Mouse (Mus musculus) myocyte (in vitro differentiated cells): Measurements from ENCODE around the gene Snx29.

Experiments
- CEBPB ChIP-seq: IDR thresholded peaks from 2 replicates; pipeline ENCODE4 v1.6.1; 2011; ENCODE audit warnings: mild to moderate bottlenecking, moderate library complexity; ENCODE audit not compliant: poor library complexity, insufficient read depth, severe bottlenecking
- E2F4 ChIP-seq: IDR thresholded peaks from one replicate; pipeline ENCODE4 v1.6.1; 2011; ENCODE audit warnings: mild to moderate bottlenecking, control low read depth, moderate library complexity; ENCODE audit not compliant: insufficient read depth
- MAX ChIP-seq: IDR thresholded peaks from one replicate; pipeline ENCODE4 v1.6.1; 2011; ENCODE audit warnings: low read depth, mild to moderate bottlenecking, control low read depth
- MYOD1 ChIP-seq, 3 experiments: IDR thresholded peaks; one replicate each; pipeline ENCODE4 v1.6.1; 2011; ENCODE audit warnings: control low read depth in 2 of 3, low read depth in 2 of 3, mild to moderate bottlenecking in 2 of 3, moderate library complexity in 1 of 3; ENCODE audit not compliant: insufficient read length in 2 of 3, control insufficient read depth in 1 of 3
- MYOG ChIP-seq, 3 experiments: IDR thresholded peaks; one replicate each; pipeline ENCODE4 v1.6.1; 2011; ENCODE audit warnings: control low read depth in 2 of 3, low read depth in 2 of 3, mild to moderate bottlenecking in 2 of 3; ENCODE audit not compliant: insufficient read length in 2 of 3, control insufficient read depth in 1 of 3, insufficient read depth in 1 of 3
- POLR2A ChIP-seq: IDR thresholded peaks from one replicate; pipeline ENCODE4 v1.6.1; 2011; ENCODE audit warnings: low read depth, mild to moderate bottlenecking, control low read depth, moderate library complexity; ENCODE audit not compliant: insufficient read length
- POLR2AphosphoS2 ChIP-seq: IDR thresholded peaks from one replicate; pipeline ENCODE4 v1.6.1; 2011; ENCODE audit warnings: low read depth, control low read depth; ENCODE audit not compliant: insufficient read length
- REST ChIP-seq: IDR thresholded peaks from one replicate; pipeline ENCODE4 v1.6.1; 2011; ENCODE audit warnings: mild to moderate bottlenecking, control low read depth, moderate library complexity; ENCODE audit not compliant: insufficient read depth, insufficient read length
- SRF ChIP-seq: IDR thresholded peaks from one replicate; pipeline ENCODE4 v1.6.1; 2011; ENCODE audit warnings: low read depth; ENCODE audit not compliant: control insufficient read depth, insufficient read length
- TCF12 ChIP-seq: IDR thresholded peaks from one replicate; pipeline ENCODE4 v1.6.1; 2011; ENCODE audit warnings: mild to moderate bottlenecking, control low read depth; ENCODE audit not compliant: poor library complexity, insufficient read depth, severe bottlenecking
- TCF3 ChIP-seq: IDR thresholded peaks from one replicate; pipeline ENCODE4 v1.6.1; 2011; ENCODE audit warnings: low read depth, control low read depth; ENCODE audit not compliant: insufficient read length
- USF1 ChIP-seq: IDR thresholded peaks from one replicate; pipeline ENCODE4 v1.6.1; 2011; ENCODE audit warnings: low read depth, mild to moderate bottlenecking, control low read depth, moderate library complexity

- TF ChIP-seq POLR2AphosphoS2 (no peak), MYOD1 (IDR thresholded peaks at IDR 0.05; ENCODE audit: control insufficient read depth in 1 of 3, insufficient read length in 2 of 3, low read depth in 2 of 3) (no peak), TCF12 (no peak), POLR2A (no peak), CEBPB (no peak), USF1 (no peak), E2F4 (no peak), MAX (no peak), REST (no peak), SRF (no peak), MYOG (IDR thresholded peaks at IDR 0.05; ENCODE audit: control insufficient read depth in 1 of 3, insufficient read depth in 1 of 3, insufficient read length in 2 of 3, low read depth in 2 of 3) (no peak), TCF3 (no peak)
Measured at GRCm38 (mm10) chr16:11389324-11389723, 66.6 kb downstream of the Snx29 start.
